Mouse (Mus musculus) common myeloid progenitor, adult 5-6 weeks (primary cell): ENCODE measurements at regions not wholly inside any gene's neighbourhood (a gene's known extent, or its start where the extent isn't known, plus 50 kb on each side); places are given as distances from the start of the nearest gene placed in this dataset.

Experiments
- ATAC-seq: replicated peaks from 2 replicates; pipeline ENCODE4 v1.8.0; 2016; ENCODE audit warnings: low read depth, mild to moderate bottlenecking, moderate TSS enrichment, inconsistent platforms; ENCODE audit not compliant: poor library complexity, severe bottlenecking

- no peak for ATAC-seq
These were observed 76.5 kb upstream of the Tnfaip3 start for GRCm38 (mm10) chr10:19091949-19092348.

GRCm38 (mm10) chr10:19091110-19091509, 75.7 kb upstream of the Tnfaip3 start:
- ATAC-seq: no peak

- ATAC-seq: no peak
These were observed 71.5 kb upstream of the Tnfaip3 start for GRCm38 (mm10) chr10:19086995-19087394.

GRCm38 (mm10) chr10:19082136-19082535, 66.7 kb upstream of the Tnfaip3 start:
- no peak for ATAC-seq

GRCm38 (mm10) chr10:19078047-19078446, 62.6 kb upstream of the Tnfaip3 start:
- ATAC-seq: no peak

- peak; percentile 33; the same call in 1 of the 2 replicates for ATAC-seq
These were observed 52.9 kb upstream of the Tnfaip3 start for GRCm38 (mm10) chr10:19068377-19068776.

GRCm38 (mm10) chr10:19067623-19068022, 52.2 kb upstream of the Tnfaip3 start:
- ATAC-seq: no peak

GRCm38 (mm10) chr10:19066821-19067350, 51.4 kb upstream of the Tnfaip3 start:
- no peak for ATAC-seq
